Mouse (Mus musculus): ENCODE results near the gene Lrp3.

The Lrp3 gene

GRCm38 (mm10) chr7:35189699-35190098 lies 25.6 kb downstream of the Lrp3 start:
- no peak for DNase-seq

DNA sequence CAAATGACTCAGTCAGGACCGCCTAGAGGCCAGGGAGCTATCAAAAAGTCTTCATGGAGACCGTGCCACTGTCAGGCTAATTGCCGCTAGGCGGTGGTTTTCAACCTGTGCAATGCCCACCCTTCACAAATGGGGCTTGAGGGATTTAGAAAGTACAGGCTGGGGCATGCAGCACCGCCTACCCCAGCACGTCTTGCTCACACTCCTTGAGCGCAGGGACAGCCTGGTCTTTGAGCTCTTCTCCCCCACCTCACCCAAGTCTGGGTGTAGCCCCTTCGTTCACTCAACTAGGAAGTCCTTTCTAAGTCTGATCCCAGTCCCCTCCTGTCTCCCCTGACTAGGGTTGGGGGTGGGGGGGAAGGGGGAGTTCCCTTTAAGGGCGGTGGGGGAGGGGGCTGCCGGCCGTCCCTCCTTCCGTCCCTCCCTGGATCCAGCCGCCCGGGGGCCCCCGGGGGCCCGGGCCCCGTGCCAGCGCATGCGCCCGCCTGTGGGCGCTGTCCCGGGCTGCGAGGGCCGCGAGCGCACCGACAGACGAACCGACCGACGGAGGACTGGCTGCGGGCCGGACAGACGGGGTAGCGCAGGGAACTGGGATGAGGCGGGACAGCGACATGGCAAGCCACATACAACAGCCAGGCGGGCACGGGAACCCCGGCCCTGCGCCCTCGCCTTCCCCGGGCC lies 29.3 kb downstream of the Lrp3 start, which contains the start of gene Slc7a10:
Gene Slc7a10 (plus strand): TSS at position 497 of the 681 bp plus-strand sequence.
- no peak for DNase-seq

DNA sequence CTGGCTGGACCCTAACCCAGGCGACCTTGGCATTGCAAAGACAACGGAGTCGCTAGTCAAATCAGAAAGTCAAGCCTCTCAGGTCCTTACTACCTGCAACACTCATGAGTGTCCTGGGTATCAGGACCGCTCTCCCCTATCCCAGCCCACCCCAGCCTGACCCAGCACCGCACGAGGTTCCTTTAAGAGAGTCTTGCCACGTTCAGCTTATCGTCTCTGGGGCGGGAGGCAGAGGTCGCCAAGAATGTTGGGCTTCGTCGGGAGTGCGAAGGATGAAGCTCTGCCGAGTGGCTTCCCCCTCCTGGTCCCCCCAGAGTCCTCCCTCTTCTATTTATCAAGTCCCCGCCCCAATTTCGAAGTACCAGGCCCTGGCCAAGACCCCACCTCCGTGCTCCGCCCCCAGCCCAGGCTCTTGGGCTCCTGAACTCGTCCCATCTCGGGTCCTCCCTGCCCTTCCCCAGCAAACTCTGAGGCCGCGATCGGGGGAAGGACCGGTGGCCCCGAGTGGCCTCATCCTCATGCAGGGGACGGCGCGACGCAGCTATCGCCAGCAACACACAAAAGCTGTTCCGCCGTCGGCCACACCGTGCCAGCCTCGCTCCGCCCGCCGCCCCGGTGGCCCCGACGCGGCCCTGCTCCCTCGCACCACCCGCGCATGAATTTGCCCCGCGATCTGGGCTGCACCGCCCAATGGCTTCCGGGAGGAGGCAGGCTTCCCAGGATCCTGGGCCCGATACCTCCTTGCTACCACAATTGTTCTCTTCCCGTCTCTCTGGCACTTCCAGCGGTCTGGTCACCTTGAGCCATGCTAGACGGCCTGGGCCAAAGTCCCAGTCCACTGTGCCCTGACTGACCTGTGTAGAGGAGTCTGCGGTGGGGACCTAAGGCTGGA lies 30.2 kb downstream of the Lrp3 start:
- DNase-seq: peak; percentile 42

DNA sequence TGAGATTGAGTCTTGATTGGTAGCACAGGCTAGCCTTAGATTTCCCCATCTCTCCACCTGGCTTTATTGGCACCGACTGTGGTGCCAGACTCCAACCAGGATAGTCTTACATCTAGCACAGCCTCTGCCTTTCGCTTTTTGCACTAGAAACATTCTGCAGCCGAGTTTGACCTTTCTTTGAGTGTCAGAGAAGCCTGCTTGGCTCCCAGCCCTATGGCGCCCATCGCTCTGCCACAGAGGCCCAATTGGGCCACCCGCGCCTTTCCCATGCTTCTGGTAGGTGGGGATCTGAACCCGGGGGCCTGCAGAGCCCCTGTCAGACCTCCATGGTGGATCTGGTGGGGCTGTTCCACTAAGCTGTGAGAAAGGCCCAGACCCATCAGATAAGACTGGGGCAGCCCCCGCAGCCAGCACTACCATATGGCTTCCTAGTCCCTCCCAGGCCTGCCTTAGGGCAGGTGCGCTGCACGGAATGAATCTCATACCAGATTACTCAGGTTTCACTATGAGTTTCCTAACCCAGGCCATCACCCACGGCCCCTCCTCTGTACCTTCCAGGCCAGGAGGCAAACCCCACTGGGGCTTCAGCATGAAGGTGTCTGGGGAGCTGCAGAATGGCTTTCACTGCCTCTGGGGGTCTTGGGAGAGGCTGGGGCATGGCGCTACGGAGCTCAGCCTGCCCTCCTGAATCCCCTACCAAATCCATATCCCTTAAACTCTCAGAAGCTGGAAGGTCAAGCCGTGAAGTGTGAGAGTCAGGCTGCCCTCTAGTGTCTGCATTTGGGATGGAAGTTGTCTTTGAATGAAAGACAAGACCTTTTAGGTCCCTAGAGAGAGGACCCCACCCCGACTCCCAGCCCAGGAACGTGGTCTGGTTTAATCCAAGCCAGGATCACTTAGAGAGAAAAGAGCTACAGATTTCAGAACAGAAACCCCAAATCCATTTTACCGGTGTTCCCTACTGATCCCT lies 38.6 kb downstream of the Lrp3 start:
- peak; percentile 75 for DNase-seq

DNA sequence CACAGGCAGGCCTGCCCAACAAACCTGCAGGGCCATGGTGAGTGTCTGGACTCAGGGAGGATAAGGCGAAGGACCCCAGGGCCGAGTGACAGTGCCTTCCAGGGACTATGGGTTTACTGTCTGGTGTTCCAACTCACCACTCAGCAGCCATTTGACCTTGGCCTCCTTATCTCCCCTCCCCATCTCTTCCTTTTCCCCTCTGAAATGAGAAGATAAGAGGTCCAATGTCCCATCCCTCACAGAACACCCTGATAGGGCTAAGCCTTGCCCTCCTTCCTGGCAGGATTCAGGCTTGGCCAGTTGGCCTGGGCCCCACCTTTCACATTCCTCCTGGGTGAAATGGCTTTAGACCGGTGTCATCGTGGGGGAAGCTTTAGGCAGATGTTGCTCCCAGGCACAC lies 39.8 kb downstream of the Lrp3 start:
- DNase-seq: no peak

GRCm38 (mm10) chr7:35172519-35172918 lies 42.8 kb downstream of the Lrp3 start:
- no peak for DNase-seq

DNA sequence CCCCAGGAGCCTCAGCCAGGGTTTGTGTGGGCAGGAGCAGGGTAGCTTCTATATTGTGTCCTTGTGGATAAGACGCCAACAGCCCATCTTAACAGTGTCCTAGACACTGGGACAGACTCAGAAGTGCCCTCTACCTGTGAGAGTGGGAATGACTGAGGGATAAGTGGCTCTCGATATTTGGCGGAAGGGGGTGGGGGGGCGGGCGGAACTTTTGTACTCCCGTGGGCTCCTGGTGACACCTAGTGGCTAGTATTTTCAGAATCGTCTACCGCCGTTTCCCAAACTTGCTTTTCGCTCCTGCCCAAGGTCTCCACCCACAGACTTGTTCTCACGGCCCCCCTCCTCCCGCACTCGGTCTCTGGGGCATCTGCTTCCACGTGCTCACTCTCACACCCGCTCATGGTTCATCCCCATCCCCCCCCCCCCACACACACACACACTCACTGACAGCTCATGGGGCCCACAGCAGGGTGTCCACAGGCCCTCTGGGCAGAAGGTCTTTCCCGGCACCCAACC lies 43.4 kb downstream of the Lrp3 start:
- peak; percentile 93 for DNase-seq

DNA sequence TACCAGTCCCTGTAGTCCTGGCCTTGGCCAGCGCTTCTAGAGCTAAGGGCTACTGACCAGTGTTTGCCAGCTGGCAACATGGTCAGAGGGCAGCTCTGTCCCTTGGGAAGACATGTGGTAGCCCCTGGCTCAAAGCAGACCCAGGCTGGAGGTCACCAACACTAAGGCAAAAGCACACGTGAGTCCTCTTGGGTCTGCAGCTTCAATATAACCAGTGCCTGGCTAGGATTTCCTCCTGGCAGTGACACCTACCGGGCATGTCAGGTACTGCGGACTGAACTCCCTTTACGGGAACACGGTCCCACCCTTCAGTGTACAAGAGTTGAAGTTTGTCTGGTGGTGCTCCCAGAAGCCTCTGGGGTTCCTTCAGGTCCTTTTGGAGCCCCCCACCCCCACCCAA lies 46.0 kb downstream of the Lrp3 start:
- DNase-seq: peak; percentile 95

DNA sequence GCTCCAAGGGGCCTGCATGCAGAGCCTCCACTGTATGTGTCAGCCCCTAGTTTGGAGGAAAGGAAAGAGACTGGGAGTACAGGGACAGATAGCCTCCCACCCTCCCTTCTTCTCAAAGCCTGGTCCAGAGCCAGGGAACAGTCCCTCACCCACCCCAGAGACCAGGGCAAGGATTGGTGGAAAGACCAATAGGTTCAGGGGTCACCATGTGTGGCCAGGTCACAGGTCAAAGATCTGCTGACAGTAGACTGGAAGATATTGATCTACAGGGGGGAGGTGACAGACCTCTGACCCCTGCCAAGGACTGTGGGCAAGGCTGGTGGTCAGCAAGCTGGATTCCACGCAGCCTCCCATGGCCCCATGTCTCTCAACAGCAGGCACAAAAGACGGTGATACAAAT lies 47.4 kb downstream of the Lrp3 start:
- no peak for DNase-seq

GRCm38 (mm10) chr7:35166988-35167387 lies 48.3 kb downstream of the Lrp3 start:
- DNase-seq: no peak

- no peak for DNase-seq
Measured at GRCm38 (mm10) chr7:35164131-35164530, 51.2 kb downstream of the Lrp3 start.

GRCm38 (mm10) chr7:35163600-35163999 lies 51.7 kb downstream of the Lrp3 start:
- peak; percentile 35 for DNase-seq

DNA sequence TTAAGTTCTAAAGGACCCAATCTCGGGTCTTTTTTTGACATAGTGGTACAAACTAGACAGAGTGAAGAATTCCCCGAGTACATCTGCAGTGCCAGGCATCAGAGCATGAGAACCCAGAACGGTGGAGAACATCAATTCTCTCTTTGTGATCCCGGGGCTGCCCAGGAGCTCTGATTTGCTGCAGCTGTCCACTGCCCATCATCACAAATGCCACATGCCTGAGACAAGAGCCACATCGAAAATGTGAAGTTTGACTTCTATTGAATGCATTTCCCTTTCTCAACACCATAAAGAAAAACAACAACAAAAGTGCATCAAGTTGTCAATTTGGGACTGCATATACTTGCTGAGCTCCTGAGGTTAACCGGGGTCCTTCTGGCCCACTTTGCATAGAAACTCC lies 52.9 kb downstream of the Lrp3 start:
- no peak for DNase-seq

GRCm38 (mm10) chr7:35157512-35157911 lies 57.8 kb downstream of the Lrp3 start:
- no peak for DNase-seq

DNA sequence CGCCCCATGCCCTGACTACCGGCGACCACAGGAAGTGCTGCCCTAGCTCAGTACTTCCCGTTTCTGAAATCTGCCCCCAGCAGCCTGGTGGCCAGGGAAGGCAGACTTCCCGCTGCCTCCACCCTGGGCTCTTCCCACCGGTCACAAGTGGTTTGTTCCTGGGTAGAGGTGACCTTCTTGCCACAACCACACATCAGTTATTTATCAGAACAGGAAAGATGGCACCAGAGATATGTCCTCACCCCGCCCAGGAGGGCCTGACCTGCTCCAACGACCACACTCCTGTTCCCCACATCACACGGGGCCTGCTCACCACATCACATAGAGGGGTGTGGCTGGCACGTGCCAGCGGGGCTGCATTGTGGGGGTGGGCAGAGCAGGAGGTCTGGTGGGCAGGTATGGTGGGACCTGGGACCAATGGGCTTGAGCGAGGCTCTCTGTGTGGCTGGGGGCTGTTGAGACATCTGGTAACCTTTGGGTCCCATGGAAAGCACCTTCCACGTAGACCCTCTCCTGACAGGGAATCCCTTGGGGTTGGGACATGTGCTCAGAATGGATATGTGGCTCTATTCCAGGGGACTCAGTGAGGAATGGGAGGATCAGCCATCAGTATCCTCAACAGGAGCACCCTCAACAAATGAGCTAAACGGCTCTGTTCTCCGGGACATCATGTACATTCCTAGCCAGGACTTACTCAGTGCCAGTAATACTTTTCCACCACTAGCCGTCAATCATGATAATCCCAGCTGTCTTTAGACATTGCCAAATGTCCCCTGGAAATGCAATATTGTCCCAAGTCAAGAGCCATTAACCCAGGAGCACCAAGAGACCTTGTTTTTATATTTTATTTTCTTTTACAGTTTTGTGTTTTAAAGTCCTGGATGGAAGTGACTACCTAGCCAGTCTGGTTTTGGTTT lies 58.5 kb downstream of the Lrp3 start:
- DNase-seq: peak; percentile 37

DNA sequence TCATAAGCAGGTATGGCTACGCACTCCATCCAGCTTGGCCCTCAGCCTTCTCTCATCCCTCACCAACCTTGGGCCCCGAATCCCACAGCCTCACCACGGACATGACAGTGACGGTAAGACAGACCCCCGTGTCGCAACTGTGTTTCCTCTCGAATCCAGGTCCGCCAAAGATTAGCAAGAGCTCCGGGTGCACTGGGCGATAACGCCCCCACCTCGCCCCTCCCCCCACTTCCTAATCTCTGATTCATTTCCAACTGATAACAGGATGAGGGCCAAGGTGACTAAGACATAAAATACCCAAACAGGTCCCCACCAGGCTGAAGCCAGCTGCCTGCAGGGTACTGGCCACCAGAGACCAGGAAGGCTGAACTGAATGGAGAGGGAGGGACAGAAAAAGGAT lies 60.8 kb downstream of the Lrp3 start:
- DNase-seq: no peak

- DNase-seq: no peak
Measured at GRCm38 (mm10) chr7:35150860-35151259, 64.4 kb downstream of the Lrp3 start.
